ENCODE assay signal across 15 mouse cellular contexts in genomic region chr6:101170699-101171098, GRCm38 (mm10).
"Had no signal": no experiment of that assay in that cellular context is flagged by ENCODE, and none has a peak within 500 bp of the region (broad histone marks: within the 10 kb centered on the region; RNA-seq: fewer than 3 reads in every experiment).

No protein-coding gene starts in this region.

- H3K27ac ChIP-seq: kidney, embryonic 15.5 days; liver, embryonic 13.5 days; neural tube, embryonic 13.5 days; stomach, embryonic 15.5 days had no signal

- DNase-seq: kidney, postnatal 14 days; kidney, postnatal 4 days; liver, embryonic 13.5 days; lung, adult 2 months; lung, postnatal 14 days; lung, postnatal 4 days; retina, postnatal 1 day; right cerebral cortex, postnatal 25 days; spleen, adult 18-20 months; thymus, postnatal 25 days had no signal

- H3K4me3 ChIP-seq: kidney, embryonic 15.5 days; liver, embryonic 13.5 days; myocyte; neural tube, embryonic 13.5 days; stomach, embryonic 15.5 days had no signal

- H3K9me3 ChIP-seq: kidney, embryonic 15.5 days; liver, embryonic 13.5 days; neural tube, embryonic 13.5 days; stomach, embryonic 15.5 days had no signal

- H3K4me2 ChIP-seq: kidney, embryonic 15.5 days; liver, embryonic 13.5 days; neural tube, embryonic 13.5 days; stomach, embryonic 15.5 days had no signal

- H3K4me1 ChIP-seq: kidney, embryonic 15.5 days; liver, embryonic 13.5 days; stomach, embryonic 15.5 days had no signal

- ATAC-seq: intestine, postnatal 0 days had no signal

- H3K27me3 ChIP-seq: kidney, embryonic 15.5 days; liver, embryonic 13.5 days; neural tube, embryonic 13.5 days; stomach, embryonic 15.5 days had no signal

- H3K36me3 ChIP-seq: liver, embryonic 13.5 days had no signal

- H3K9ac ChIP-seq: kidney, embryonic 15.5 days; liver, embryonic 13.5 days; neural tube, embryonic 13.5 days; stomach, embryonic 15.5 days had no signal
